Mouse (Mus musculus) small intestine, adult 2 months (tissue): ENCODE measurements around the gene Etv3.

Source experiments
- CTCF ChIP-seq: fragments of 200-500 bp; IDR thresholded peaks from 2 replicates; pipeline ENCODE4 v1.5.1; 2012; ENCODE audit warnings: low read depth, mild to moderate bottlenecking, control low read depth, inconsistent platforms, low read length, moderate library complexity, mixed read lengths; ENCODE audit not compliant: insufficient replicate concordance, insufficient read length; ENCODE audit errors: extremely low read depth
- POLR2A ChIP-seq: fragments of 200-500 bp; IDR thresholded peaks from 2 replicates; pipeline ENCODE4 v1.6.1; 2012; ENCODE audit warnings: low read depth, mild to moderate bottlenecking, control low read depth, inconsistent platforms, low read length, moderate library complexity

GRCm38 (mm10) chr3:87552327-87552726 is 27.1 kb downstream of the Etv3 start:
- TF ChIP-seq CTCF (no peak), POLR2A (no peak)
